Mouse (Mus musculus): Measurements from ENCODE around the gene Prkn.

DNA sequence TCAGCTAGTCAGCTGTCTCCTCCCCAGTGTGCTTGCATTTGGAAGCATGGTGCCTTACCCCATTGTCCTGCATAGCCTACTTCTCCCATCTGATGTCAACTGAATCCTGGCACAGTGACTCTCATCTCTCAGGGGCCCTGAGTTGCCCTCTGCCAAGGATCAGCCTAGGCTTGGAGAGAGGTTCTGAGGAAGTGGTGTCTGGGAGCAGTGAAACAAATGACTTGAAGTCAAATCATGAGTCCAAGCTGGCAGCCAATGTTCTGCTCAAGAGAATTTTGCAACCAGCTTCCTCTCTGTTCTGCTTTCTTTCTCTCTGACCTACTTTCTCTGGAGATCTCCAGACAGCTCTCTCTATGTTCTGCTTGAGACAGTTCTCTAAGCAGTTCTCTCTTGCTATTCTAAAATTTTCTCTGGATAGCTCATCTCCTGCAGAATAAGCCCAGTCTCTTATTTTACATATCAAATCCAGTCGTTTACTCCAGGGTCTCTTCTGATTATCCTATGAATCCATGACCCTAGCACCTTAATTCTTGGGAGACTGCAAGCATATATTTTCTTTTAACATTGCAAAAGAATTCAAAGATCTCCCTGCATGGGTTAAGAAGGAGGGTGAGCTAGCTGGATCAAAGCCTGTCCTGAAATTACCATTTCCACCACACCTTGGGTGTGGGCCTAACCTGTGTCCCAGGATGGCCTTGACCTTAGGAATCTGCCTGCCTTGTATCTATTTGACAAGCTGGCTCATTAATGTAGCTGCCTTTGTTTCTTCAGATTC, 512.8 kb downstream of the Prkn start:
- TF ChIP-seq CHD2 (IDR thresholded peaks at IDR 0.05; ENCODE audit: low read length) (no peak), NELFE (IDR thresholded peaks at IDR 0.05; ENCODE audit: low read depth, low read length) (no peak)

All from MEL (cell line).